ENCODE assay signal across 25 mouse cellular contexts in the genomic region with DNA sequence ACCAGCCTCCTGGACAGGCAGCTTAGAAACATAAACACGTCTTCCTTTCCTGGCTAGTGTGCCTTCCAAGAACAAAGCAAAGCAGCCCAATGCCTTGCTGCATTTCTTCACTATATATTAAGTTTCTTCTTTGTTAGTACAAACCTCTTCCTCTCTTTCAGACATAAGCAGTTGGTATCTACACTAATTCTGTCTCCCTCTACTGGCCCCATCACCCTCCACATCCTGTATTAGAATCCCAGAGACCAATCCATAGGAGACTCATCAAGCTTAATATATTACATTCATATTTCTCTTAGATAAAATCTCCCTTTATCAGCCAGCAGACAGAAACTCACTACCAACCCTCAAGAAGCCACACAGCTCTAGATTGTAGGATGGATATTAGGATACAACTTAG. TPM values are rescaled to one million over a fixed set of nuclear protein-coding genes. Genes with fewer than 3 reads are reported as not detected.
A peak's percentile ranks its signal among the peaks of the same experiment; 100 is the strongest.
DNase-seq lines count a peak whose midpoint lies in the region; ATAC-seq and TF ChIP-seq lines count a peak whose summit lies in the region.
"Had no signal": no experiment of that assay in that cellular context is flagged by ENCODE, and none has a peak within 500 bp of the region (broad histone marks: within the 10 kb centered on the region; RNA-seq: fewer than 3 reads in every experiment).

No protein-coding gene starts in this region.

- WGBS in lung, embryonic 14.5 days = 33% methylated on average over 1 of the region's 1 CpGs
- WGBS in intestine, postnatal 0 days = 50% methylated on average over 1 of the region's 1 CpGs

- H3K27ac ChIP-seq in lung, embryonic 14.5 days (ENCODE audit: low read depth) = no peak overlapping the region
- no peak overlapping the region for H3K27ac ChIP-seq in intestine, postnatal 0 days (ENCODE audit: low read depth, low read length)
- H3K27ac ChIP-seq: heart, adult 2 months; heart, embryonic 13.5 days; hindbrain, embryonic 15.5 days; limb, embryonic 13.5 days; macrophage; neural tube, embryonic 15.5 days; stomach, embryonic 15.5 days had no signal

- H3K4me3 ChIP-seq in lung, embryonic 14.5 days (ENCODE audit: low read depth, low read length) = no peak overlapping the region
- H3K4me3 ChIP-seq in intestine, postnatal 0 days (ENCODE audit: low read depth, low read length) = no peak overlapping the region
- H3K4me3 ChIP-seq: heart, adult 2 months; heart, embryonic 13.5 days; hindbrain, embryonic 15.5 days; limb, embryonic 13.5 days; neural tube, embryonic 15.5 days; stomach, embryonic 15.5 days had no signal

- TF ChIP-seq CTCF in lung, embryonic 14.5 days (IDR thresholded peaks at IDR 0.05; ENCODE audit: low read depth) = no peak
- peak; percentile 18 for TF ChIP-seq CTCF in Patski (IDR thresholded peaks at IDR 0.05)
- TF ChIP-seq CTCF in intestine, postnatal 0 days (IDR thresholded peaks at IDR 0.05; ENCODE audit: low read depth) = peak; percentile 25; the same call in 1 of the 2 replicates

- no peaks in the 10 kb centered on the region for H3K27me3 ChIP-seq in lung, embryonic 14.5 days (ENCODE audit: insufficient read depth, low read length)
- peaks cover 5% of the 10 kb centered on the region for H3K27me3 ChIP-seq in Patski
- H3K27me3 ChIP-seq in intestine, postnatal 0 days (replicated peaks; ENCODE audit: control insufficient read depth, insufficient read depth, low read length) = no peaks in the 10 kb centered on the region
- H3K27me3 ChIP-seq: heart, embryonic 13.5 days; hindbrain, embryonic 15.5 days; limb, embryonic 13.5 days; neural tube, embryonic 15.5 days; stomach, embryonic 15.5 days had no signal

- no peak for ATAC-seq in lung, embryonic 14.5 days (ENCODE audit: insufficient read depth)
- no peak for ATAC-seq in Patski
- no peak for ATAC-seq in intestine, postnatal 0 days
- ATAC-seq: CD4-positive, CD25-positive, alpha-beta regulatory T cell, adult 4 months; forebrain, embryonic 14.5 days had no signal

- H3K9me3 ChIP-seq in lung, embryonic 14.5 days (ENCODE audit: low read depth, low read length) = no peaks in the 10 kb centered on the region
- H3K9me3 ChIP-seq in intestine, postnatal 0 days (ENCODE audit: control insufficient read depth) = no peaks in the 10 kb centered on the region
- H3K9me3 ChIP-seq: heart, embryonic 13.5 days; hindbrain, embryonic 15.5 days; limb, embryonic 13.5 days; neural tube, embryonic 15.5 days; stomach, embryonic 15.5 days had no signal

- DNase-seq in cerebellum, postnatal 10 days = peak; percentile 32 to 41
- DNase-seq in cerebellum, adult 9-11 months = no peak
- peak; percentile 1 for DNase-seq in lung, embryonic 14.5 days
- DNase-seq in lung, postnatal 36 days = no peak
- DNase-seq in Patski (ENCODE audit: low read depth, low spot score) = no peak
- DNase-seq in spleen, postnatal 10 days (ENCODE audit: low spot score in 2 of 2) = no peak
- DNase-seq in frontal cortex, postnatal 36 days (ENCODE audit: low spot score in 2 of 2) = no peak
- DNase-seq: adrenal gland, postnatal 25 days; heart, adult 2 months; heart, postnatal 10 days; kidney, adult 11 months; kidney, postnatal 14 days; midbrain, embryonic 14.5 days; retina, postnatal 1 day; right cerebral cortex, postnatal 14 days had no signal

- H3K9ac ChIP-seq in lung, embryonic 14.5 days = no peak overlapping the region
- H3K9ac ChIP-seq in intestine, postnatal 0 days (ENCODE audit: low read depth, low read length) = no peak overlapping the region
- H3K9ac ChIP-seq: heart, embryonic 13.5 days; hindbrain, embryonic 15.5 days; limb, embryonic 13.5 days; neural tube, embryonic 15.5 days; stomach, embryonic 15.5 days had no signal

- POLR2A ChIA-PET in Patski (lab: Charles Lee) = no interaction called here

- CTCF ChIA-PET in Patski (lab: Charles Lee) = interaction anchor here (1.9 kb wide), 1 partner anchor 19 kb away, joined by 7 read pairs; no protein-coding TSS in a partner anchor

- in situ Hi-C loops in Patski (cut with MboI; ENCODE audit: low pct_unique_long_range_greater_than_20kb) = no loop called here

- H3K4me1 ChIP-seq in lung, embryonic 14.5 days (ENCODE audit: insufficient read depth) = no peaks in the 10 kb centered on the region
- no peaks in the 10 kb centered on the region for H3K4me1 ChIP-seq in intestine, postnatal 0 days (replicated peaks; ENCODE audit: control insufficient read depth, insufficient read depth, low read length)
- H3K4me1 ChIP-seq: heart, embryonic 13.5 days; hindbrain, embryonic 15.5 days; limb, embryonic 13.5 days; neural tube, embryonic 15.5 days; stomach, embryonic 15.5 days had no signal

- H3K4me2 ChIP-seq in lung, embryonic 14.5 days = no peak overlapping the region
- no peak overlapping the region for H3K4me2 ChIP-seq in intestine, postnatal 0 days (replicated peaks; ENCODE audit: low read depth)
- H3K4me2 ChIP-seq: heart, embryonic 13.5 days; hindbrain, embryonic 15.5 days; limb, embryonic 13.5 days; liver, embryonic 11.5 days; neural tube, embryonic 15.5 days; stomach, embryonic 15.5 days had no signal

- no peaks in the 10 kb centered on the region for H3K36me3 ChIP-seq in lung, embryonic 14.5 days (ENCODE audit: insufficient read depth)
- H3K36me3 ChIP-seq in intestine, postnatal 0 days (ENCODE audit: control insufficient read depth, insufficient read depth) = no peaks in the 10 kb centered on the region
- H3K36me3 ChIP-seq: heart, embryonic 13.5 days; hindbrain, embryonic 15.5 days; limb, embryonic 13.5 days; neural tube, embryonic 15.5 days; stomach, embryonic 15.5 days had no signal

RNA-seq across cellular contexts. Expression of gene Gdap2, which starts 39.7 kb away (rescaled TPM):
- polyA plus RNA-seq in lung, embryonic 14.5 days (2014; fragmentation: Nextera tagmentation; extraction: Ambion mirVana) = 21.9 and 22.0 TPM in 2 replicates
- 29.4 TPM for polyA plus RNA-seq in Patski (2021)
- polyA plus RNA-seq in intestine, postnatal 0 days (2015; fragmentation: Nextera tagmentation; extraction: Ambion mirVana) = 65.6 TPM in 2 replicates

RNA-seq across cellular contexts. Expression of gene Wdr3, which starts 39.8 kb away (rescaled TPM):
- polyA plus RNA-seq in lung, embryonic 14.5 days (2014; fragmentation: Nextera tagmentation; extraction: Ambion mirVana) = 45.3 and 45.8 TPM in 2 replicates
- 70.4 TPM for polyA plus RNA-seq in Patski (2021)
- 10.1 TPM in 2 replicates for polyA plus RNA-seq in intestine, postnatal 0 days (2015; fragmentation: Nextera tagmentation; extraction: Ambion mirVana)

Comparison
In these comparisons a context has a peak if more than half of its experiments do, and no peak if none do; other contexts are left out.
1. DNase-seq: peak in cerebellum, postnatal 10 days (2 of 2) and lung, embryonic 14.5 days (single experiment); none in cerebellum, adult 9-11 months (single experiment), lung, postnatal 36 days (single experiment), Patski (single experiment), spleen, postnatal 10 days (0 of 2) and frontal cortex, postnatal 36 days (0 of 2).